Mouse (Mus musculus) cerebellum, adult 2 months (tissue): ENCODE results near the gene Zg16.

Experiments used
- CTCF ChIP-seq: fragments of 200-500 bp; IDR thresholded peaks from 2 replicates; pipeline ENCODE4 v1.5.1; 2011; ENCODE audit warnings: low read depth, mild to moderate bottlenecking, control low read depth, low read length, moderate library complexity, borderline replicate concordance; ENCODE audit not compliant: insufficient read depth
- POLR2A ChIP-seq: fragments of 200-500 bp; IDR thresholded peaks from 2 replicates; pipeline ENCODE4 v1.6.1; 2011; ENCODE audit warnings: low read length, control low read depth, borderline replicate concordance; ENCODE audit not compliant: insufficient read depth

DNA sequence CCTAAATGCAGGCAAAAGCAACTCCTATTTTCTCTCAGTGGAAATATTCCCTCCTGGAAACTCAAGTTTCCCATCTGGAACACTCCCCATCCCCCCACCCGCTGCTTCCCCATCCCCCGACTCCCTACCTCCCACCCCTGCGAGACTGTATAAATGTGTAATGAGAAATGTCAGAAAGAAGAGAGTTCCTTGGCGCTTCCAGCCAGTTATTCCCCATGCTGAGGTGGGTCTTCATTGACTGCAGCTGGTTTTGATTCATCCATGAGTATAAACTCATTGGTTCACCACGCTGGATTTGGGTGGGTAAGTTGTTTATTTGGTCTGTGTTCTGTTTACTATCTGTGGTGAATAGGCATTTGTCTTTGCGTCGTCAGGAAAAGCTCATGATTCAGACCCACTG lies 9.3 kb upstream of the Zg16 start:
- TF ChIP-seq POLR2A (no peak), CTCF (no peak)
